Mouse (Mus musculus) gastrocnemius, adult 8-10 months (tissue): ENCODE data around the gene Foxq1. TPM values are rescaled to one million over a fixed set of nuclear protein-coding genes. Genes with fewer than 3 reads are reported as not detected.

Experiments
- DNase-seq, 2 experiments: peaks; one replicate each; pipeline ENCODE4 v3.0.0; 2022; ENCODE audit warnings: low spot score in 2 of 2
- total RNA-seq, 4 experiments: library from RNA; stranded (reverse); gene quantifications; 2 replicates each; pipeline ENCODE4 v1.2.4; 2022

Gene Foxq1
- total RNA-seq: under 1 TPM in 2 of 4 experiments, not detected in 2; 0.07 to 0.08 TPM

DNA sequence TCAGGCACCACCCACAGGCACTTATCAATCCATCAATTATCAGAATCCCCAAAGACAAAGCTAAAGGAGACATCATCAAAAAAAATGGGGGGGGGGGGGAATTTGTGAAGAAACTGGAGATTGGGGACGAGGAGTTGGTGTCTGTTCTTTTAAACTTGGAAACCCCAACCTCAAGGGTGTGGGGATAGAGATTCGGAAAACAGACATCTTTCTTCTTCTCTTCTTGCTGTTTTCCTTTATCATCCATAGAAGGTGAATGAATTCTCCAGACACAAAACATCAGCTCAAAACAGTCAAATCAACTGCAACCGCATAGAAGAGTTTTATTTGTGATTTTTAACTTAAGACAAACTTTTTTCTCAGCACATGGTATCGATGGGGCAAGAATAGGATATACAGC is at the start of gene Foxq1:
Gene Foxq1 (plus strand): TSS at position 301 of the 400 bp plus-strand sequence.
- DNase-seq: no peak

DNA sequence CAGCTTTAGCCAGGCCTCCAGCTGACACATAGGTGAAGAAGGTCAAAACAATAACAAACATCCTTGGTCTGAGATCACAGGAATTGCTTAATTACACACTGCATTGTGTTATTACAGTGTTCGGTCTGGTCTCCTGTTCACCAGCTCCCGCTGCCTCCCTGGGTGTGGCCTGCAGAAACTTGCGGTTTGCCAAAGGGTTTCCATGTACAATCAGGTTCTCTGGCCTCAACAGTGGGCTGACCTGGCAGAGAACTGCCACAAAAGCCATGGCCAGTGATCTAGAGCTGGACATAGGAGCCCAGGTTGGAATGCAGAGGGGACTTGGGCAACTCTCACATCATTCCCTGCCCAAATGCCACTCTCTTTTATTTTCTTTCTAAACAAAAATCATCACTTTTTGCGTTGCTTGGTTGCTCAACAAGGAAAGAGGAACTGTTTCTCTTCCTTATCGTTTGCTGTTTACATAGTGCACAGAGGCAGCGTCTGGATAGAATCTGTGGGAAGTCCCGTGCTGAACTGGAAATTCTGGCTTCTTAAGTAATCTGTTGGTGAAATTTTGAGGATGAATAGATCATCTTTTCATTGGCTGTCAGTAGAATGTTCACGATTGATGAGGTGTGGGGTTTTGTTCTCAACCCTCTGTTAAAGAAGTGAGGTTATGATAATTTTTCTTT is 49.3 kb upstream of the Foxq1 start:
- DNase-seq: no peak

DNA sequence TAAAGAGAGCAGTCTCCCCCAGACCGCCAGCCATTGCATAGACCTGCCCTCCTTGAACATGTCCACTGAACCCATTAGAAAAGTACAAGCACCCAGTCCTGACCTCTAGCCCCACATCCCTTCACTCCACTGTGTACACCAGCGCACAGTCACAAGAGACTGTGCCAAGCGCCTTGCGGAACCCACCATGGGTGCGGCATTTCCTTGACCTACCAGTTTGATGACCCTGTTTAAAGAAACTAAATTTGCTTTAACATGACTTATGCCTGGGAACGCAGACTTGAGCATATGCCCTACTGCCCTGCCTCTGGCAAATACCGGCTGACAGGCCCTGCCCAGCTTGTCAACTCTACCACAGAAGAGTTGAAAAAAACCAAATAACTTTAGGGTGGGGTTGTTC is 40.7 kb upstream of the Foxq1 start:
- no peak for DNase-seq

DNA sequence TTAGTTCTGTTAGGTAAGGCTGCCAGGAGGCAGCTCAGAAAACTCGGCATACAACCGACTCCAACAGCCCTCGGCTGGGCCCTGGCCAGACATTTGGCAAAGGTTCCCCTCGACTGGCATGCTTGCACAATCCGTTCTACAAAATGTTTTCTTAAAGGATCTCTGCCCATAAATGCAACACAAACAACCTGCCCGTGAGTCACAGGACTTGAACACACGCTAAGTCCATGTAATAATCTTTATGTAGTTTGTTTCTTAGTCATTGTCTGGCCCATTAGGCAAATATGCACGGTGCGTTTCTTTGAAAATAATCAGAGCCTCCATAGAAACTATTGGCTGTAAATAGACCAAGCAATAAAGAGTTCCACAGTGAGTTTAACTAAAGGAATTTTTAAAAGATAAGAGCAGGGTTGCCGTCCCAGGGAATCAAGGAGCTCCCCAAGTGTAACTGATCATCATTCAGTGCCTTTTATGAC is 37.5 kb upstream of the Foxq1 start:
- DNase-seq: peak in 1 of 2 experiments; percentile 8

DNA sequence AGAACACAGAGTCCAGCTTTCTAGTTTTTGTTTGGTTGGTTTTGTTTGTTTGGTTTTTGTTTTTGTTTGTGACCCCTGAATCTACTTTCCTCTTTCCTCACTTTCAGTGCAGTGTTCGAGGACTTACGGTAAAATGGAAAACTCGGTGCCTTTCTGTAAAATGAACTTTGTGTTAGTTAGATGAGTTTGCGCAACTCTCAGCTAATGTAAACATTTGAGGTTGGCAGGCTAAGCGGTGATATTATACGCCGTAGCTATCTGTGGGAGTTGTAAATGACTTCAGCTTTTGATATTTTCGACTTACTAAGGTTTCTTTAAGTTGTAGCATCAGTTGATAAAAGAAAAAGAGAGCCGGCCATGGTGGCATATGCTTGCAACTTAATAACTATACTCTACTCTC is 37.0 kb upstream of the Foxq1 start:
- DNase-seq: no peak

DNA sequence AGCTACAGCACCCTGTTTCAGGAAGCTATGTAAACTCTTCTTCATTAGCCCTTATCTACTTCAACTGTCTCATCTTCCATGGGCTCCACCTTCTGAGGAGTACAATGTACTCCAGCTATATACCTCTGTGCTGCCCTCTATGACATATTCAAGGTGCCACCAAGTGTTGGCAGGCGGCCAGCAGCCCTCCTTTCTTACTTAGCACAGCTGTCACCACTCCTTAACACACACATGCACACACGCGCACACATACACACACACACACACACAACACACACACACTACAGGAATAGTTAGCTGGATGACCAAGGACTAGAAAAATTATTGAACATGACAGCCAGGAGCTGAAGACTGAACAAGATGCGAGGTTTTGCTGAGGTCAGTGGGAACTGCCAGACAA is 31.0 kb upstream of the Foxq1 start:
- DNase-seq: no peak

DNA sequence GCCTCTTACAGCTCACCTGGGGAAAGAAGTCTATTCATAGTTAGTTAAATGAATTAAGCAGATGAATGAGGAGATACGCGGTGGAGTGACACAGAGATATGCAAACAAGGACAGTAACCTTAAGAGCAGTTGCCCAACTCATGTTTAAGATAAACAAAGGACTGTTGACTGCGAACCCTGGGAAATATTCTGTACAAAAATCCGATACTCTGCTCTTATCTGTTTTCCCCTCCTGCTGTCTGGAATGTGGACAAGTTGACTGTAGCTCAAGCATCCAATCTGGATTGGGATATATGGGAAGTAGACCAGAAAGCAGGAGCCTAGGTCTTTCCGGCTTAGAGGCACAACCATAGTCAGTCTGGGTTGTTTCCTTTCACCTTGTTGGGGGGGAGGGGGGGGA is 24.7 kb upstream of the Foxq1 start:
- no peak for DNase-seq

DNA sequence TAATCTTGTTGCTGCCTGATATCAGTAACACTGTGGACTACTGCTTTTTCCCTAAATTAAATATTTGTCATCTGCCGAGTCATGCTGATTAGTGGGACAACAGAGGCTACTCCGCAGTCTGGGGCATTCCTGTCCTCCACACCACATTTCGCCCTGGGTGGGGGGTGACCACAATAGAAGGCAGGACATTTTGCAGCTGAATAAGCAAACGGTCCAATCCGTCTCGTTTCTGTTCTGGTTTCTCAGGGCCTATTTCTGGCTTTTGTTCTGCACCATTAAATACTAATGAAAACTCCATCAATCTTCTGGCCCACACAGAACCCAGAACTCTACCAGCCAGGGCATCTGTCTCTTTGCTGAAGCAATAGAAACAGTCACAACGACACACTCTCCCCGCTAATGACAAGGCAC is 24.3 kb upstream of the Foxq1 start:
- DNase-seq: no peak

DNA sequence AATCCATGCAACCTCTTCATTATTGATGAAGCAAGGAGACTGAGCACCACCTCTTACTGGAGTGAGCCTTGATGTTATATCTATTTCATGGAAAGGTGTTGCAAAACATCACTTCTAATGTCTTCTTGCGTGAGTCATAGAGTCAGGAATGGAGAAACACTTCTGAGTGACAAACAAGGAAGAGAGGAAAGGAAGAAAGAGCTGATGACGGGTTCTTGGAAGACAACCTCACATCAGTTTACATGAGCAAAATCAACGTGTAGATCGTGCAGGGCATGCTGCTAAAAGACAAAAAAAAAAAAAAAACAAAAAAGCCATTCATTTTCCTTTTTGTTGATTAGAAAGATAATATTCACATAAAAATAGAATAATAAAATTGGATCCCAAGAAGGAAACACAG is 21.2 kb upstream of the Foxq1 start:
- no peak for DNase-seq

DNA sequence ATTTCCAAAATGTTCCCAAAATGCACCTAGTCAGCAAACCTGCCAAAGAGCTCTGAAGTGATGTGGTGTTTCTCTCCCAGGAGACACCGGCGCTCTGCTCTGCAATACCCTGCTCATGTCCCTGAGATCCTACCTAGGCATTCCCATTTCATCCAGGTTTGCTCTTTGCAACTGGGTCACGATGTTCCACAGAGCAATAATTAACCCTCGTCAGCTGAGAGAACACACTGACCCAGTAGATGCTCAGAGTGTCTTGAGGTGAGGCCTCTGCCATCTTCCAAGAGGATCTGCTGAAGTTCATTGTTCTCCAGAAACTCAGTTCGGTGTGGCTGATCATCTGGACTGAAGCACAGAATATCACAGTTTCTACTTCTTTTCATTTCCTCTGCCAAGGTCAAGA is 12.9 kb upstream of the Foxq1 start:
- DNase-seq: no peak

DNA sequence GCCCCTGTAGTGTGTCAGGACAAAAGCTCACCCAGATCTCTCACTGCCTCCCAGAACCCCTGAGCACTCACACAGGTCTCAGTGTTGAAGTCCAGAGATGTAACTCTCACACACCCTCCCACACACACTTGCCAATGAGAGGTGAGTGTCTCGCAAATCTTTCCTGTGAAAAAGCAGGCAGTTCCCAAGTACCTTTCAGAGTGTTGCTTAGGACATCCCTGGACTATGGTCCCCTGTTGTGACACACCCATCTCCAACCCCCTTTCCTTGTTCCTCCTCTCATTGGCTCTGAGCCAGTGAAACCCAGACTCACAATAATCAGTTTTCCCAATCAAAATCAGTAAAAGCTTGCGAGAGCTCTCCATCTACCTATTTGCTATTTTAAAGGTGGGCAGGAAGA is 9.2 kb upstream of the Foxq1 start:
- DNase-seq: no peak

DNA sequence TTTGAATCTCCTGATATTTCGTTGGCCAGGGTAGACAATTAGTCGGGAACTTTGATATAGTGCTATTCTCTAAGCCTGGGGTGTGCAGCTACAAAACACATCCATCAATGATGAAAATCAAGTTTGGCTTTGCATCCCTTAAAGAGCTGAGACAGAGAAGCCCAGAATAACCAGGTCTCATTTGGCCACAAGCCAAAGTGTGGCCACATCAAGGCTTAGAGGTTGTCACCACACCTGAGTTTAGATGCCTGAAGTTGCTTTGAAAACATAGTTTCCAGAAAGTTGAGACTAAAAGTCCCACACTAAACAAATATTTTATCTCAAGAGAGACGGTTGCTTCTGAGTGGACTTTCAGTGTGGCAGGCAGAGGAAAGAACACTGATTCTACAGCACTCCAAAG is 8.7 kb upstream of the Foxq1 start:
- DNase-seq: no peak

DNA sequence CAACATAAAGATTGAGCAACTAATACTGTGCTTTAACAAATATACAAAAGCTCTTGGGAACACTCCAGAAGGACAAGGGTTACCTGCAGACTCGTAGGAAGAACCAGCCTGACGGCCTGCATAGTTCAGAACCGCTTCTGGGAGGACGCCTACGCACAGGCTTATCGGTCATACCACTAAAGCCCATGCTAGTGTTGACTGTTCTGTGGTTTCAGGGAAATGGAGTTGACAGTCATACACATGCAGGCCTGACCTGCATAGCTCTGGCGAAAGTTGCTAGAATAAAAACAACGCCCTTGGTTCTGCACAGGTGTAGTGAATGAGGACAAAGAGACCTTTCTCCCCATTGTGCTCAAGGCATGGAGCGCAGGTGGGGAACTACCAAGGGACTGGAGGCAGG is 8.3 kb upstream of the Foxq1 start:
- DNase-seq: no peak

DNA sequence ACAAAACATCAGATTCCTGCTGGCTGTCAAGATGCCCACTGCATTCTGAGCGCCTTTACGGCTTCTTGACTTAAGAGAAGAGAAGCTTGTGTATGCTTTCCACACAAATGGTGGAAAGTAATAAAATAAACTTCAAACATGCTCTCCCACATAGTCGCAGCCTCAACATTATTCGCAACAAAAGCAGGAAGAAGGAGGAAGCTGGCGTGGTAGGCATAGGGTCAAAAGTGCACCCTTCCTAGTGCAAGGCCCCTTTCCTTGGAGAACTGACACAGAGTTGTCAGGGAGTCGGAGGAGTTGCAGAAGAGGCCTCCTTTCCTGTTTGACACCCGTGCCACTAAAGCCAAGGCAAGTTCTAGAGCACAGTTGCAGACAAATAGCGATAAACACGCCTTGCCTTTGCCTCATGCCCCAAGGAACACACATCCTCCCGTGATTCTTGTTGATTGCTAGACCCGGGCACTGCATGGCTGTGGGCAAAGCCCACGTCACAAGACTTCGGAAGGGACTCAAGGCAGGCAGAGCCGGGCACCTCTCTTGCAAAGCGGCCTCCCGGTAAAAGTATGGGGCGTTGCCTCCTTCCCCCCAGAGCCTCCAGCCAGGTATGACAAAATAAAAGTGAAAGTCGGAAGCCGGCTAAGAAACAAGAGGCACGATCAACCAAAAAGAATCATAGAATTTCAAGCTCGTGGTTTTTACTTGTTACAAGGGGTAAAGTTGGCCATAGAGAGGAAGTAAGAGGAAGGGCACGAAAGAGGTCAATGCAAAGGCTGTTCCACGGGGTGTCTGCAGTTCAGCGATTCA is 1.2 kb downstream of the Foxq1 start:
- DNase-seq: no peak

DNA sequence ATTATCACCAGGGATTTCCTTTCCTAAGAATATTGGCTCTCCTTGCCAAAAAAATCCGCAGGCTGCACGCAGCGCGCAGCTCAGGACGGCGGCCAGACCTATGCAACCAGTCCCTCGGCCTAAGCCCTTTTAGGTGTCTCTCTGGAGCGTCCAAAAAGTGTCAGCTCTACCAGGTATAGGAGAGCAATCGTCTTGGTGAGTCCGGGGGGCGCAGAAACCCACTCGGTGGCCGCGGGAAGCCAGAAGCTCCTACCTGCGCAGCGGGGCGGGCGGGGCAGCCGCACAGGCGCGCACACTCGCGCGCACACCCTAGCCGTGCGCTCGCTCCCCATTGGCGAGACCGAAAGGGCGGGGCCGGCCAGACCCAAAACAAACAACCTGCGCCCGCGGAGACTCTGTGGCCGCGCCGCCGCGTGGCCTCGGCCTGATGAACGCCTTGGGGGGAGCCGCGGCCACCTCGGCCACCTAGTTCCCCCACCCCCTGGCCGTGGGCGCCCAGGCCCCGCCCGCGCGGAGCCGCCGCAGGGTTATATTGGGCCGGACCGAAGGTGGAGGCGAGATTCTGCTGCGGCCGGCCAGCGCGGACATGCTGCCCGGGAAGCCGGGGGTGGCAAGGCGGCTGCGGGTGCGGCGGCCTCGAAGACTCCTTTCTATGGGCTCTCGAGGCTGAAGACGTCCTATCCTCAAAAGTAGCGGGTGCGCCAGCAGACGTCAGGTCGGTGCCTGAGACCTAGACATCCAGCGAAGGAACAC is 2.0 kb downstream of the Foxq1 start:
- peak in 1 of 2 experiments; percentile 16 for DNase-seq

DNA sequence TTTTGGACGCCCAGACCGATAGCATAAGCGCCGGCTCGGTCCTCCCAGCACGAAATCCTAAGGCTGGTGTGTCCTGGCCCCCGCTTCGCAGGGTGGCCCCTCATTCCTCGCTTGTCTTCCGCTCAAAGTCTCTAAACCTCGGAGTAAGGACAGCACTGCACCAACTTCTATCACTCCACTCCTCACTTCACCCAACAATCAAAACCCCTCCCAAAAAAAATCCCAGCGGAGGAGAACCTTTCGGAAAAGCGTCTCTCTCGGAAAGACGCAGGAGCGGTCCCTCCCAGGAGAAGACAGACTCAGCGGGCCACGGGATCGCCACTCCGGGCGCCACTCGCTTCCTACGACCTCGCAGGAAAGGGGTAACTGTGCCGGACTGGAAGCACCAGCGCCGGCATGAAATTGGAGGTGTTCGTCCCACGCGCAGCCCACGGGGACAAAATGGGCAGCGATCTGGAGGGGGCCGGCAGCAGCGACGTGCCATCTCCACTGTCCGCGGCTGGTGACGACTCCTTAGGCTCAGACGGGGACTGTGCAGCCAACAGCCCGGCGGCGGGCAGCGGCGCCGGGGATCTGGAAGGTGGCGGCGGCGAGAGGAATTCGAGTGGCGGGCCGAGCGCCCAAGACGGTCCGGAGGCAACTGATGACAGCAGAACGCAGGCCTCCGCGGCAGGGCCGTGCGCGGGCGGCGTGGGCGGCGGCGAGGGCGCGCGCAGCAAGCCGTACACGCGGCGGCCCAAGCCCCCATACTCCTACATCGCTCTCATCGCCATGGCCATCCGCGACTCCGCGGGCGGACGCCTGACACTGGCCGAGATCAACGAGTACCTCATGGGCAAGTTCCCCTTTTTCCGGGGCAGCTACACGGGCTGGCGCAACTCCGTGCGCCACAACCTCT is 2.8 kb downstream of the Foxq1 start, which contains the start of gene A530084C06Rik:
Gene A530084C06Rik (minus strand): TSS at position 813 of the 898 bp plus-strand sequence.
- DNase-seq: peak in 1 of 2 experiments; percentile 3

DNA sequence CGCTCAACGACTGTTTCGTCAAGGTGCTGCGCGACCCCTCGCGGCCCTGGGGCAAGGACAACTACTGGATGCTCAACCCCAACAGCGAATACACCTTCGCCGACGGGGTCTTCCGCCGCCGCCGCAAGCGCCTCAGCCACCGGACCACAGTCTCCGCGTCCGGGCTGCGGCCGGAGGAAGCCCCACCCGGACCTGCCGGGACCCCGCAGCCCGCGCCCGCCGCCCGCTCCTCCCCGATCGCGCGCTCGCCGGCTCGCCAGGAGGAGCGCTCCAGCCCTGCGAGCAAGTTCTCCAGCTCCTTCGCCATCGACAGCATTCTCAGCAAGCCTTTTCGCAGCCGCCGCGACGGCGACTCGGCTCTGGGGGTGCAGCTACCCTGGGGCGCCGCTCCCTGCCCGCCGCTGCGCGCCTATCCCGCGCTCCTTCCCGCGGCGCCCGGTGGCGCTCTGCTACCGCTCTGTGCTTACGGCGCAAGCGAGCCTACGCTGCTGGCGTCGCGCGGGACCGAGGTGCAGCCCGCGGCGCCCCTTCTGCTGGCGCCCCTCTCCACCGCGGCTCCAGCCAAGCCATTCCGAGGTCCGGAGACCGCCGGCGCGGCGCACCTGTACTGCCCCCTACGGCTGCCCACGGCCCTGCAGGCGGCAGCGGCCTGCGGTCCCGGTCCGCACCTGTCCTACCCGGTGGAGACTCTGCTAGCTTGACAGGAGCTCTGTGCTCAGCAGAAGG is 3.6 kb downstream of the Foxq1 start:
- DNase-seq: peak in 1 of 2 experiments; percentile 8

DNA sequence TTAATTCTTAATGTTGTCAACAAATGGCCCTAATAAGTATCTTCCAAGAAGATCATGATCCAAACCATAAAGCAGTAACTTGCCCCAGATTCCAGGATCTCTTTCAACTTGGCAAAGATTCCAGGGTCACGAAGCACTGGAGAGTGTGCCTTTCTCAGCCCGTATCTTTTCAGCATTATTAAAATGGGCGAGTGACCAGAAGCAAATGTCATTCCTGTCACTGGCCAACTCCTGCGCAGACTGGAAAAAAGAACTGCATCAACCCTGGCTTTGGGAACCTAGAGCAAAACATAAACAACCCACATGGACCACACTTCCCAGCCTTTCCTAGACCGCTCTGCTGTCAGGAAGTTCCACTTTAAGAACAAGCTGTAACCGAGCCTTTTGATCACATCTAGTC is 8.5 kb downstream of the Foxq1 start:
- DNase-seq: no peak

DNA sequence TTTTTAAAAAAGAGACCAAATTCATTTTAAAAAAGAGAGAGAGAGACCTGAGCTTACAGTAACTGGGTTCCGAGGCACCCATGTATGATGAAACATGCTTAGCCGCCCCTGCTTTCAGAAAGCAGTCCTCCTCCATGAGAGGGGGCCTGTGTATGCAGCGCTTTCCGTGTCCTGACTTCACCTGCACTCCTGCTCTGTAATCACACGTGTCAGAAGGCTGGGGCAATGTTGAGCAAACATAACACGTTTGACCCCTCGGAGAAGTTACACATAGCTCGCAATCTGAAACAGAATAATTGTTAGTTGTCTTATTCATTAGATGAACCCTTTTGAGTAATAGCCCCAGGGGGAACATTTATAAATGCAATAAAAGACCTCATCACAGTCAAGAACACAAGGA is 11.2 kb downstream of the Foxq1 start:
- DNase-seq: no peak

DNA sequence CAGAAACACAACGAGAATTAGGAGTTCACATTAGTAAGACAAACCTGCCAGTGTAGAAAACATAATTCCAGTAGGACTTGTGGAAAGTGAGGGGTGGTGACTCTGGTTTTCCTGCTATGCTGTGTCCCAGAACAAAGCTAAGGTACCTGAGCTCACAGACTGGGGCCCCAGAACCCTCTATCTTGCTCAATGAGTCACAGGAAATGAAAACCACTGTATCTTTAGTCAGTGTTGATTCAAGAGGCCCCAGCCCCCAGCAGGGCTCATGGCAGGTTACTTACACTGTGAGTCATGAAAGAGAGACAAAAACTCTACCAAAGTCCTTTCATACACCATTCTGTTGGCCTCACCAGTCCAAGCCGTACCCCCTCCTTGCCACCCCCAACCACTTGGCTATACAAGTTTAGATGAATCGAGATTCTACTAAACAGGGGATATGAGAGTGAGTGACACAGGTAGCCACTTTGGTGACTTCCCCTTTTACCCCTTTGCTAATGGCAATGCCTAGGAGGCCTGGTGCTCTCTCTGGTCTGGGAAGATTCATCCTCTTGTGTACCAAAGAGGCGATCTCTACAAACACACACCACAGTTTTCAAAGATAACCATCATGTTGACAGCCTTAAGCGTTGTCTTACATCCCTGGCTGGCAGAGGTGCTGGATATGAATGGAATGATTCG is 11.8 kb downstream of the Foxq1 start:
- no peak for DNase-seq
